Mouse (Mus musculus): Measurements from ENCODE around the gene Ctnnd1.

The Ctnnd1 gene

GRCm38 (mm10) chr2:84650464-84651195 lies at the start of gene Ctnnd1:
Gene Ctnnd1, minus strand, starts transcription at chr2:84650765.
- 1% methylated on average over 15 of the region's 15 CpGs for WGBS

GRCm38 (mm10) chr2:84695007-84695695 lies 44.6 kb upstream of the Ctnnd1 start:
- 85% methylated on average over 5 of the region's 5 CpGs for WGBS

GRCm38 (mm10) chr2:84690050-84690449 lies 39.5 kb upstream of the Ctnnd1 start:
- WGBS = 60% methylated on average over 12 of the region's 12 CpGs

DNA sequence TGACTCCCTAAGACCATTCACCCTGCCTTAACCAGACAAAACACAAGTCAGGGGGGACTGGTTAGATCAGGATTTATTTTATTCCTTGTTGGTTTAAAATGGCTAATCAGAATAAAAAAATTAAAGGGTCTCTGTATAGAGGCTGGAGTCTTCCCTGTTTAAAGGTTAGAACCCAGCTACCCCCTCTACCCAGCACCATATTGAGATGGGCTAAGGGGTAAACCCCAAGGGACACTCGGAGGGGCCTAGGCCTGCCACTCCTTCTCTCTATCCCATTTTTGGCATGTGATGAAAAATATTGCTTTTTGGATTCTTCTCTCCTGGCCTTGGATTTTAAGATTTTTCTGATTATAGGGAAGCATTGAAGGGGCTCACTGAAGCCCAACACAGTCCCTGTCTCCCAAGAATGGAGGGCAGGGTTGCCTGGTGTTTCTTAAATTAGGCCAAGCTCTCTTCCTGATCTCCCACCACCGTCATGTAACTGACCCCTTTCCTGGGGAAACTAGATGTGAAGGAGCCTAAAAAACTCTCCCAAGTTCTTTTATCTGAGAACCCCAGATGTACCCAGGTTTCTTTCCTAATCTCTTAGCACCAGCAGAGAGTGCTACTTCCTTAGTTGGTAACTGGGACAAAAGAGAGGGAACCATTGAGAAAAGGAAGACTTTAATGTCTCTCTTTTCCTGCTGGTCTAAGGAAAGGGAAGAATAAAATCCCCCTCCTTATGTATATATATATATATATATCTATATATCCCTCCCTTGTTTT lies 37.7 kb upstream of the Ctnnd1 start:
- 73% methylated on average over 2 of the region's 2 CpGs for WGBS

DNA sequence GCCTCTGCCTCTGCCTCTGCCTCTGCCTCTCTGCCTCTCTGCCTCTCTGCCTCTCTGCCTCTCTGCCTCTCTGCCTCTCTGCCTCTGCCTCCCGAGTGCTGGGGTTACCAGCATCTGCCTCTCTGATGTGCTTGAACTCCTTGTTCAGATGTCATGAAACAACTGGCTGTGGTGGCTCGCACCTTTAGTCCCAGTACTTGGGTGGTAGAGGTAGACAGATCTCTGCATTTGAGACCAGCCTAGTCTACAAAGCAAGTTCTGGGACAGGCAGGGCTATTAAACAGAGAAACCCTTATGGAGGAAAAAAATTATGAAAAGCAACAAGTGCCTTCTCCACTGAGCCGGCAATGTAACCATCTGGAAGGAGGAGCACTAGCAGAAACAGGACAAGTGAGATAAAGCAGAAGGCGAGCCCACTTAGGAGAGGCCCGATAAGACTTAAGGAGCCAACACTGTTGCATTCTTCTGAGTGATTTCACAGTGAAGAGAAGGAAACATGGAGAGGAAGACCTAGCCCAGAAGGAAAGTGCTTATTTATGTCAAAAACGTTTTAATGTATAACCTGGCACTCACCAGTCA lies 32.1 kb upstream of the Ctnnd1 start:
- 65% methylated on average over 6 of the region's 6 CpGs for WGBS

GRCm38 (mm10) chr2:84679016-84679415 lies 28.5 kb upstream of the Ctnnd1 start, which contains the start of gene Tmx2:
Gene Tmx2, minus strand, starts transcription at chr2:84679140.
- 13% methylated on average over 8 of the region's 8 CpGs for WGBS

DNA sequence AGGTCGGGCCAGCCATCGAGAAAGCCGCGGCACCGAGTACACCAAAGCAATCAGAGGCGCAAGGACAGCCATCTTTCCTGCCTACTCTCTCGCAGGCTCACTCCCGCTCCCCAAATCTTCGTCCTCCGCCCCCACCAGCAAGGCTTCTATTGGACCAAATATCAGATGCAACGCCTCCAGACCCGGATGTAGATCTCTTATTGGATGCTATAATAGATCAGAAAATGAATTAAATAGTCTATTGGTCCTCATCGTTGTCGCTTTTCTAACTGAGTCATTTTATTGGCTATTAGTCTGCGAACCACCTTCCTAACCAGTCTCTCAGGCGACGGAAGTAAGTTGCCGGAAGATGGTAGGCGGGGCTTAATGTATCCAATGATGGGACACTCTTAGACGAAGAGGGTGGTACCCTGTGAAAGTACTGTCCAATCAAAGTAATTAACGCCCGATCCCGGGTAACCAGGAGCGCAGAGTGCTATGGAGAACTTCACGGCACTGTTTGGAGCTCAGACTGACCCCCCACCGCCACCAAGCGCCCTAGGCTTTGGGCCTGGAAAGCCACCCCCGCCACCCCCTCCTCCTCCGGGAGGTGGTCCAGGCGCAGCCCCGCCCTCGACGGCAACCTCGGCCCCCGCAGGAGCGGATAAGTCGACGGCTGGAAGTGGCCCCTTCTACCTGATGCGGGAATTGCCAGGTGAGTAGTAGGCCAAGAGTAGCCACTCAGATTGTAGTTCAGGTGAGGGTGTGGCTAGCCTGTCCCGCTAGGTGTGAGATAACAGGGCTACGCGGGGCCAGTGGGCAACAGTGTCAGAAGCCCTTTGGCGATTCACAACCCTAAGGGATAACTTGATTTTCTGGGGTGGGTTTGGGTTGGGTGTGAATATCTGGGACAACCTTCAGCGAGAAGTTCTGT lies 27.7 kb upstream of the Ctnnd1 start, which contains the start of the genes Gm28635 and Med19:
Gene Gm28635, minus strand, starts transcription at position 74 of the 913 bp plus-strand sequence.
Gene Med19, plus strand, starts transcription at position 435 of the 913 bp plus-strand sequence.
- WGBS = under 1% methylated on average over 44 of the region's 44 CpGs

GRCm38 (mm10) chr2:84677270-84677967 lies 26.9 kb upstream of the Ctnnd1 start:
- WGBS = 7% methylated on average over 22 of the region's 22 CpGs

DNA sequence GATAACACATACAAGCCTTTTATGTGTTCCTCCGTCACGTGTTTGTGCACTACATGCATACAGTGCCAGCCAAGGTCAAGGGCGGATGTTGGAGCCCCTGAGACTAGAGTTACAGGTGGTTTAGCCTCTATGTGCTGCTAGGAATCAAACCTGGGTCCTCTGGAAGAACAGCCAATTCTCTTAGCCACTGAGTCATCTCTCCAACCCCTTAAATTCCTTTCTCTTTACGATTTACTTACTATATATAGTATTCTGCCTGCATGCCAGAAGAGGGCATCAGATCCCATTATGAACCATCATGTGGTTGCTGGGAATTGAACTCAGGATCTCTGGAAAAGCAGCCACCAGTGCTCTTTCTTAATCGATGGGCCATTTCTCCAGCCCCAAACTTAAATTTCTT lies 21.0 kb upstream of the Ctnnd1 start:
- 43% methylated on average over 4 of the region's 5 CpGs for WGBS

DNA sequence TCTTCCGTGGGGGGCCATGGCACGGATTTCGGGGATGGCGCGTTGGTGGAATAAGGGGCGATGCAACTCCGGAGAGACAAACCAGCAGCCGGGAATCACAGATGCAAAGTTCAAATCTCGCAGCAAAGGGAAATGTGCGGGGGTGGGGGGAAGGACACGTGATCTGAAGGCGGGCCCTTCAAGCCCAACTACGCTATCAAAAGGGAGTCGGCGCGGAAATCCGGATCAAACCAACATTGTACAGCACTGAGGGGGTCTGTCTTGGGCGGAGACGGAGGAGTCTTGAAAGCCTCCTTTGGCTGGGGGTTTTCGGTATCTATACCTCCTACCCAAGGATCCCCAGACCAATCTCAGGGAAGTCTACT lies 20.0 kb upstream of the Ctnnd1 start, which contains the start of gene Selenoh:
Gene Selenoh, minus strand, starts transcription at position 202 of the 365 bp plus-strand sequence.
- under 1% methylated on average over 20 of the region's 20 CpGs for WGBS

GRCm38 (mm10) chr2:84669828-84670568 lies 19.4 kb upstream of the Ctnnd1 start:
- WGBS = 2% methylated on average over 39 of the region's 39 CpGs

- WGBS = 72% methylated on average over 12 of the region's 12 CpGs
Observed at GRCm38 (mm10) chr2:84666081-84666480, 15.5 kb upstream of the Ctnnd1 start.

- WGBS = 32% methylated on average over 2 of the region's 2 CpGs
Observed at GRCm38 (mm10) chr2:84662866-84663265, 12.3 kb upstream of the Ctnnd1 start.

DNA sequence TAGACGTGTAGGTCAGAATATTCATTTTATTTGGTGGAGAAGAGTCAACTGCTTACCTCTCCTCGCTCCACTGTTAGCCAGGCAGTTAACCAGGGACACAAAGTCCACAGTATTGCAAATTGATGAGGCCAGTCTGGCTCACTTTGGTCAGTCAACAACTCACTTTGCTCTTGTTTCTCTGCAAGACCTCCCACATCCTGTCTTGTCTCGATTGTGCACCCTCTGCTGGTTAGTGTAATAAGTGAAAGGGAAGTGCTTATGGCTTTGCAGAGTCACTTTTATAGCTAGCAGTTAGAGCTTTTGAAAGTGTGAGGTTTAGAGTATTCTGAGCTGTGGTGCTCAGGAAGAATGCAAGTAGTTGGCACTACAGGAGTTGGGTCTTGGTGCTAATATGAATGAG lies 9.7 kb upstream of the Ctnnd1 start:
- 51% methylated on average over 3 of the region's 3 CpGs for WGBS

DNA sequence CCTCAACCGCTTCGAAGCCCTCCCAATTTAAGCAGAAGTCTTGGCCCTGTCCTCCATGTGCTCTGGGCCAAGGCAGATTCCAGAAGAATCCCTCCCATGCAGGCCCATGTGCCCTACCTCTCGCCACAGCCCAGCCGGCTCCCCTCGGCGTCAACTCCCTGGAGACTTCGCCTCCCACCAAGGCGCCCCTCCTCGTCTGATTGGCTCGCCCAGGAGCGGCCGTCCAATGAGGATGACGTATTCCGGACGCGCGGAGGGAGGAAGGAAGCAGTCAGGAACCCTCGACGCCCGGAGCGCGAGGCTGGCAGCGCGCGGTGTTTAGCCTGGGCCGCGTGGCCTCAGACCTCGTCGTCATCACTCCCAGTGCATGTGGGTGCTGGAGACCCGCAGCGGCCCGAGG lies 8.2 kb upstream of the Ctnnd1 start, which contains the start of gene Btbd18:
Gene Btbd18, plus strand, starts transcription at position 274 of the 400 bp plus-strand sequence.
- WGBS = 94% methylated on average over 32 of the region's 32 CpGs

GRCm38 (mm10) chr2:84655864-84656263 lies 5.3 kb upstream of the Ctnnd1 start:
- 73% methylated on average over 1 of the region's 1 CpGs for WGBS

DNA sequence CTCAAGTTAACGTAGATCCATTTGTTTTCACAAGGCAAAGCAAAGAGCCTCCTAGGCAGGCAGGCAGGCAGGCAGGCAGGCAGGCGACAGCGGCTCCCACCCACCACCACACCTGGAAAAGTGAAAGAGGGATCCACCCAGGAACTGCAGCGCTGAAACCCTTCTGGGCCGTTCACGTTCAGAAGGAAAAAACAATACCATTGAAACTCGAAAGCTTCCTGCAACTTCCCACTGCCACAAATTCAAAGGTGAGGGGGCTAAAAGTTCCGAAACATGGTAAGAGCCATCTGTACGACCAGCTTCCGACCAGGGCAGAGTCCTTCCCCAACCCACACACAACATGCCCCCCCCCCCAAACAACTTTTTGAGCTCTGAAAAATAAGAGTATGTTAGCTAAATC lies 891 bp downstream of the Ctnnd1 start:
- WGBS = 1% methylated on average over 10 of the region's 10 CpGs

- 6% methylated on average over 6 of the region's 6 CpGs for WGBS
Observed at GRCm38 (mm10) chr2:84648369-84648768, 2.2 kb downstream of the Ctnnd1 start.

DNA sequence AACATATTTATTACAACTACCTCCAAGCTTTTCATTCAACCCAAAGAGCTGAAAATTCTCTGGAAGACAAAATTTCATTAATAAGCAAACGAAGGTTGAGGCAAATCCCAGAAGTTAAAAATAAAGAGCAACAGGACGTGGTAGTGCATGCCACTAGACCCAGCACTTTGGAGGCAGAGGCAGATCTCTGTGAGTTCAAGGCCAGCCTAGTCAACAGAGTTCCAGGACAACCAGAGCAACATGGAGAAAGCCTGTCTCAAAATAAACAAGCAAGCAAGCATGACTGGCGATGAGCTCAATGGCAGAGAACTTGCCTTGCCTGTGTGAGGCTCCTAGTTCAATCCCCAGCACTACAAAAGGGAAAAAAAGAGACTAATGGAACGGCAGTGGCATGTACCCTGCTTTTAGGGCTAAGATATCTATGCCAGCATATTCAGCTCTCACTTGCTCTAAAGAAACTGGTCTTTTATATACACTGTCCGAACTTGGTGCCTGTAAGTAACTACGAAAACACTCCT lies 3.5 kb downstream of the Ctnnd1 start:
- 72% methylated on average over 6 of the region's 6 CpGs for WGBS

Measured in cerebral cortex, adult 2 months (tissue).